Mouse (Mus musculus) thymus, postnatal 36 days (tissue): ENCODE measurements around the gene Bcl10.
A peak's percentile ranks its signal among the peaks of the same experiment; 100 is the strongest.

ENCODE experiments used
- DNase-seq, 2 experiments: peaks; one replicate each; pipeline ENCODE4 v3.0.0; 2022; ENCODE audit warnings: mixed read lengths in 2 of 2

Gene Bcl10

GRCm38 (mm10) chr3:145916374-145916773 lies 6.2 kb upstream of the Bcl10 start:
- DNase-seq: no peak

- no peak for DNase-seq
Measured at GRCm38 (mm10) chr3:145916826-145917225, 5.8 kb upstream of the Bcl10 start.

GRCm38 (mm10) chr3:145922971-145923370 lies 367 bp downstream of the Bcl10 start:
- no peak for DNase-seq

DNA sequence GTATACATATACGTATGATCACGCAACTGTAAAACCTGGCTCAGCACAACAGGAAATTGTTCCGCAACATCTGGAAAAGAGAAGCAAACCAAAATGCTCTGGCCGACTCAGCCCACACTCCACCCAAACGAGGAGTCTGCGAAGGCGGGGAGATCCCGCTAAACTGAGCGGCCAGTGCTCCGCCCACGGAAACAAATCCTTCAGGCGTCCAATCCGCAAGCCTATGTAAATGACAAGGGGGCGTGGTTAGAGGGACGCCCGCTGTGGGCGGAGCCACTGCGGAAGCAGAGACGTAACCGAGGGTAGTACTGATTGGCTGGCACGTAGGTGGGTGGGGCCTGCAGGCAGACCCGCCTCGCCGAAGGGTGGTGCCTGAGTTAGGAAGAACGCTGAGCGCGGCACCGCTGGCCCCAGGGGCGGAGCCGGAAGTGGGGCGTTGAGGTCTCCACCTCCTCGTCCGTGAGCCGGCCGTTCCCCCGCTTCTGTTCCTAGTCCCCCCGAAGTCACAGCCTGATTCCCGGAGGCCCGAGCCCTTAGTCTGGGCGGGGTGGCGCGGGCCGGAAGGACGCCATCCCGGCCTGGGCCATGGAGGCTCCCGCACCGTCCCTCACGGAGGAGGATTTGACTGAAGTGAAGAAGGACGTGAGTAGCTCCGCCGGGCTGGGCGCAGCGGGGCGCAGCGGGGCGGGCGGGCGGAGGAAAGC lies 1.4 kb downstream of the Bcl10 start:
- DNase-seq: peak; percentile 99 to 100

GRCm38 (mm10) chr3:145924649-145925337 lies 2.2 kb downstream of the Bcl10 start:
- DNase-seq: no peak

DNA sequence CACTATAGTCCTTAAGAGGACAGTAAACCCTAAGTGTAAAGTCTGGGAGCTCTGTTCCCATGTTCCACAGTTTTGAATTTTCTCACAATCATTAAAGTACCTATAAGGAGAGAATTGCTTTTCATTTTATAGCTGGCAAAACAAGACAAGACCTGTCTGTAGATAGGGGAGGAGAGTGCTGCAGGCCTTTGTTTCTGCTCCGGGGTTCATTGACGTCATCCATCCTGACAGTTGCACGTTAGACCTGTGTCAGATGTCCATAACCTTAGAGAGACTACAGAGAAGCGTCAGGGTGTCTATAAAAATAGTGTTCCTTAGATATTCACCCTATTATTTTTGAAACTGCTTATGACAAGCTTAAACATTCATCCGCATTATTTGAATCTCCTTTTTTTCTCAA lies 2.9 kb downstream of the Bcl10 start:
- DNase-seq: no peak

DNA sequence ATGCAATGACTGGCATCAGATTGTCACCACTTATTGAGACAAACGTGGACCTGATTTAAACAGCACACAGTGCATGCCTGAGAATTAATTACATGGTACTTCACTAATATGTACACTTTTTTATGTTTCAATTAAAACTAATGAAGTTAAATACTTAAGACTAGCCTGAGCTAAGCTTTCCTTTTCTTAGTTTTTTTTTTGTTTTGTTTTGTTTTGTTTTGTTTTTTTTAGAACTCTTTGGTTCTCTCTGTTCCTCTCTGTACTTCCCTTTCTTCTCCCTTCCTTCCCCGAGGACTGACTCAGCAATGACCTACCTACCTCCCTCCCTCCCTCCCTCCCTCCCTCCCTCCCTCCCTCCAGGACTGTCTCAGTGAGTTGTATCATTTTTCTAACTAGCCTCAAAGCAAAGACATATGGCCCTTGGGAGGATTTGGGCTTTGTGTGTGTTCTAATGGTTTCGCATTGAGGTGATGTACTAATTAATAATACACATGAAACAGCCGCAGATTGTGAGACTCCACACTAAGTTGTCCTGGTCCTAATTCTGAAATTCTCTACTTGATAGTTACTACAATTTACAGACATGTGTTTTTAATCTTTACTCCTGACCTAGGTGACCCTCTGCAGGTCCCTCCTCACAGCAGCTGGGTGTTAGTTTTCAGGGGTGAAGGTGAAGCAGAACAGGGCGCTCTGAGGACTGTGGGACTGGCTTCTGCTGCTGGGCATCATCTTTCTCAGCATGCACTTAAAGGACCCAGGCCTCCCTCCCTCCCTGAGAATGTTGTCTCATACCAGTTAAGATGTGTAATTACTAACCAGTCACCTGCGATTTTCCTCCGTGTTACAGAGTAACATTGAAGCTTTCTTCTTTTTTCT lies 7.2 kb downstream of the Bcl10 start:
- DNase-seq: no peak

GRCm38 (mm10) chr3:145933845-145934244 lies 11.2 kb downstream of the Bcl10 start:
- no peak for DNase-seq

DNA sequence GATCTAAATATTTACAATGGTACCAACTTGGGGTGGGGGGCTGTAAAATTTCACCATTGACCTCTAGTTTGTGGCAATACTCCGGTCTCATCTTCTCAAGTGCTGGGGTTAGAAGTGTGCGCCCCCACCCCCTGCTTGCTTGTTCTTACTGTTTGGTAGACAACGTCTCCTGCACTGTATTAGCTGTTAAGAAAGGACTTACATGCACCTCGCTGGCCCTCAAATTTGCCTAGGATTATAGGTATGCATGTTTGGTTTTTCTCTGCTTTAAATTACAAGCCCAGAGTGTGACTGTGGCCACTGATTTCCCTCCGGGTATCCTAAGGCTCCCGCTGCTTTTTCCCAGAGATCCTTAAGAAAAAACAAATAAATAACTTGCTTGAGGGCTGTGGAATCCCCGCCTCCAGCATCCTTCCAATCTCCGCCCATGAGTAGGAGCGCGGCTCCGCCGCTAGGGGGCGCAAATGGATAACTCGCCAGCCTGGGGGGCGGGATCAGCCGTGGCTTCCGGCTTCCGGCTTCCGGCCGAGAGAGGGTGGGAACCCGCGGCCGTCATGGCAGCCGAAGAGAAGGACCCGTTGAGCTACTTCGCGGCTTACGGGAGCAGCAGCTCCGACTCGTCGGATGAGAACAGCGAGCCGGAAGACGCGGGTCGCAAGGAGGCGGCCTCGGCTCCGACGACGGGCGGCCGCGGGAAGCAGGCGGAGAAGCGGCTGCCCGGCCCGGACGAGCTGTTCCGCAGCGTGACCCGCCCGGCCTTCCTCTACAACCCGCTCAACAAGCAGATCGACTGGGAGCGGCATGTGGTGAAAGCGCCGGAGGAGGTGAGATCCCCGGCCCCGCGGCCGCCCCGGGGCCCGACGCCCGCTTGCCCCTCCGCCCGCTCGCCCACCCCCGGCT lies 15.2 kb downstream of the Bcl10 start, which contains the start of gene 2410004B18Rik:
Gene 2410004B18Rik (plus strand): TSS at position 510 of the 900 bp plus-strand sequence.
- peak; percentile 88 to 89 for DNase-seq

DNA sequence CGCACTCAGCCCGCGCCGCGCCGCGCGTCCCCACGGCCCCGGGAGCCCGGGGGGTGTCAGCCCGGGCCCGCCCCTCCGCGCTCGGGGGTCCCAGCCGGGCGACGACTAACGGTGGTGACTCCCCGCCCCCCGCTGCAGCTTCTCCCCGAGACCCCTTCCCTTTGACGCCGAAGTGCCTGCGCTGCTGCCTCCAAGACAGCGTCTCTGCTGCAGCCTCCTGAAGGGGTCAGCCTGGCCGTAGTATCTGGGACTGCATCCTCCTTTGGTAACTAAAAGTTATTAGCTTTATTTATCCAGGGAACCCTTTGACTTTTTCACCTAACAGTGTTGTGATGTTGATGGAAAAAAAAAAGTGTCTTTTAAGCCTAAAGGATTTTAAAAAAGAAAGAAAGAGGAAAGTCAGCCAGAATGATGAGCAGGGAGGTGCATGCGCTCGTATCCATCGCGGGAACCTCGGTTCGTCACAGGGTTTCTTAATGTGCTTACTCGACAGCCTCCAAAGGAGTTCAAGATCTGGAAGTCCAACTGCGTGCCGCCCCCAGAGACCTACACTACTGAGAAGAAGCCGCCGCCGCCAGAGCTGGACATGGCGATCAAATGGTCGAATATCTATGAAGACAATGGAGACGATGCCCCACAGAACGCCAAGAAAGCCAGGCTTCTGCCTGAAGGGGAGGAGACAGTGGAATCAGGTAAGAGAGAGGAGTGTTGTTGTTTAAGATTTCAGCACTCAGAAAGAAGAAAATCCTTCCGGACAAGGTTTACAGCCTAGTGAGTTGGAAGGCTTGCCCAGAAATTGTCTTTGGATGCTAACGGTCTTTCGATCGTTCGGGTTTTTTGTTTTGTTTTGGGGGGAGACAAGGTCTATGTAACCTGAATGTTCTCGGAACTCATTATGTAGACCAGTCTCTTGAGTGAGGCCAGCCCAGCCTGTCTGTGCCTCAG lies 16.1 kb downstream of the Bcl10 start:
- DNase-seq: peak in 1 of 2 experiments; percentile 57

- no peak for DNase-seq
Measured at GRCm38 (mm10) chr3:145939402-145939801, 16.8 kb downstream of the Bcl10 start.

GRCm38 (mm10) chr3:145939971-145940370 lies 17.4 kb downstream of the Bcl10 start:
- DNase-seq: no peak

- peak; percentile 47 to 55 for DNase-seq
Measured at GRCm38 (mm10) chr3:145941971-145942370, 19.4 kb downstream of the Bcl10 start.

GRCm38 (mm10) chr3:145944348-145944747 lies 21.7 kb downstream of the Bcl10 start:
- no peak for DNase-seq

- DNase-seq: no peak
Measured at GRCm38 (mm10) chr3:145945904-145946303, 23.3 kb downstream of the Bcl10 start.

GRCm38 (mm10) chr3:145946654-145947053 lies 24.1 kb downstream of the Bcl10 start:
- no peak for DNase-seq

DNA sequence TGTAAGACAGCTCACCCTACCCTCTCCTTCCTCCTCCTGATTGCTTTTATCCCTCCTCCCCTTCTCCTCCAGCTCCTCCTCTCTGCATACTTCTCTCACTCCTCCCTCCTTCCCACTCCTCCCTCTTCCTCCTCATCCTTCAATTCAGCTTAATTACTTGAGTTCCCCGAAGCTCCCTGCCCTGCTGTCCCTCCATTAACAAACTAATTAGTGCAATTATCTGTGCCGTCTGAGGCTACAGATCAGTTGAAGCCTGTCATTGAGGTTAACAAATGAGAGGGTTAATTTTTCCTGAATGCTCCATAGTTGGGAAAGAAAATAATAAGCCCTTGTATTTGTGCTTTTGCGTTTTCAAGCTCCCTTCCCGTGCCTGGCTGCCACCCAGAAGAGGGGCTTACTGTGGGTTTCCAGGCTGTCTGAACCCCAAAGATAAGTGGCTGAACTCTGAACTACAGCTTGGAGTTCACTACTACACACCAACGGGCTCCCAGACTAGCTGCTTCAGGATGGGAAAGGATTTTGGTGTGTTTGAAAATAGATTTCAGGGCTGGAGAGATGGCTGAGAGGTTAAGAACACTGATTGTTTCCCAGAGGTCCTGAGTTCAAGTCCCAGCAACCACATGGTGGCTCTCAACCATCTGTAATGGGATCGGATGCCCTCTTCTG lies 25.1 kb downstream of the Bcl10 start:
- DNase-seq: no peak

DNA sequence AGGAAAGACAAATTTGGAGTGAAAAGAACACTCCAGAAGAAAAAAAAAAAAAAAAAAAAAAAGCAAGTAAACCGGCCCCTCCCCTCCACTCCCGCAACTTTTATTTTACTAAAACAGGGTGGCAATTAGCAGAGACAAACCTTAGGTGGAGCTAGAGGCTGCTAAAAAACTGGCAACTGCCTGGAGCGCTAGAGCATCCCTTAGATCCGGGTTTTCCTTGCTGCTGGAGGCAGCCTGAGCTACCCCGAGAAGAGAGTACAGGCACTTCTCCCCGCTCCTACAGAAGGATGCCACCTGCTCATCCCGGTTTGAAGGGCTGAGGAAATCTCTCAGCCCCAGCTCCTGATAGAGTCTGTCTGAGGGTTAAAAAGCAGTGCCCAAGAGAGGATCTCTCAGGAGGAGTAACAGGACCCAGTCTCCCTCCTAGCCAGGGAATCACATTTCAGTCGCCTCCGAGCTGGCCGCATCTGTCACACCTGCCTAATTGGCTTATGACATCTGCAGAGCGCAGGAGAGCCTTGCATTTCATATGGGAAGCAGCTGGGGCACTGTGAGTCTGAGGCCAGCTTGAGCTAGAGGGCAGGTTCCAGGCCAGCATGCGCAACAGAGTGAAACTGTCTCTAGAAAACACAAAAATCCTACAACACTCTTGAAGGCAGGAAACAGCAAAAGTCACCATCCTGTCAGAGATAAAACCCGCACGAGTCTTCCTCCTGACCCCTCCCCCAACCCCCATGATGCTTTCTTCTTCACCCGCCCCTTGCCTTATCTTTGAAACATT lies 27.6 kb downstream of the Bcl10 start:
- DNase-seq: peak; percentile 19 to 36

- DNase-seq: no peak
Measured at GRCm38 (mm10) chr3:145950815-145951130, 28.2 kb downstream of the Bcl10 start.
